Mouse (Mus musculus) A20 (cell line): ENCODE measurements at regions not wholly inside any gene's neighbourhood (a gene's known extent, or its start where the extent isn't known, plus 50 kb on each side); places are given as distances from the start of the nearest gene placed in this dataset.
"Not testable (repeated sequence)": the region's sequence is repeated elsewhere in the genome, so short reads cannot be mapped to it uniquely, and the experiment has no call there.

Source experiments
- DNase-seq: peaks from one replicate; pipeline ENCODE4 v3.0.0-alpha.2; 2011; ENCODE audit warnings: low read depth, low spot score

DNA sequence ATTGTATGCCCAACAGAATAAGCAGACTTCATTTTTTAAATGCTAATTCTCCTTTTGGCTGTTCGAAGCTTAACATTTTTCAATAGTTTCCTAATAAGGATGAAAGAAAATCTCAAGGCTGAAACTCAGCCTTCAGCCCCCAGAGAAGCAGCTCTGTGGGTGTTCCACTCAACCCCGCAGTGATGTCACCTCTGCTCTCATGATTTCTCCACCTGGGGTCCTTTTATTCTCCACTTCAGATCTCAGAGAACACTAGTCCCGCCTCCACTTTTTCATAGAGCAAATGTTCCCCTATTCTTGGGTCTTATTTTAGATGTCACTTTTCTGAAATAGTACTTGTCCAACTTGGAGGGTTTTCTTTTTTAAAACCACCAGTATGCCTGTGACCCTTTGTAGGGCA is 567.3 kb downstream of the Cntn3 start:
- DNase-seq: no peak

DNA sequence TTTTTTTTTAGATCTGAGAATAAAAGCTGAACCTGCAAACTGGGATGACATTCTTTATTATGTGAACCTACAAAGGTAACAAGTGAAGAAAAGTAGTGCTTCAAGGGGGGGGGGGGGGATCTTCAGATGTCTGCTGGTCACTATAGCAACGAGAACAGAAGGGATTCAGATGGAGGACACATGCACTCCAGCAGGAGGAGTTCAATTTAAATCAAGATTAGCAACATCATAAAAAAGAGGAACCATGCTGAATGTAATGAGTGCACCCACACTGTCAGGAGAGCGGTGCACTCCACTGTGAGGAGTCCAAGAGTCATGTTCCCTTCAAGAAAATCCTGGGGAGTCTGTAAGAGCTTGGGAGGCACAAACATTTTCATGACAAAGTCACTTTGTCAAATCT is 574.7 kb downstream of the Cntn3 start:
- DNase-seq: no peak

DNA sequence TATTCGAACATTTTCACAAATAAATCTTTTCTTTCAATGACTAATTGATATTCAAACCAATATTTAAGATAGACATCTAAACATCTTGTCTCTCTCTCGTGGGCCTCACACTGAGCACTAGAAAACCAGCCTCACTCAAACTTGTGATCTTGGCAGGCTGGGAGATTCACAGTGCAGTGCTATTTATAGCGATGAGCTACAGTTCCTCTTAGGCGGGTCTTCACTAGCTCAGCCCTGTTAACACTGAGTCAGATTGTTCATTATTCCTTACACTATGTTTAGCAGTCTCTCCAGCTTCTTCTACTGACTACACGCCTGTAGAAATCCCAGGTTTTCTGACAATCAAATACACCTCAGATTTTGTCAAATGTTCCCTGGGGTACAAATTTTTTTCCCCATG is 575.3 kb downstream of the Cntn3 start:
- DNase-seq: no peak

- no peak for DNase-seq
These were observed 580.1 kb downstream of the Cntn3 start for GRCm38 (mm10) chr6:101992815-101993214.

- DNase-seq: no peak
These were observed 591.2 kb downstream of the Cntn3 start for GRCm38 (mm10) chr6:101981656-101982055.

- no peak for DNase-seq
These were observed 593.7 kb downstream of the Cntn3 start for GRCm38 (mm10) chr6:101979213-101979612.

- no peak for DNase-seq
These were observed 587.2 kb upstream of the Pdzrn3 start for GRCm38 (mm10) chr6:101964941-101965340.

GRCm38 (mm10) chr6:101961476-101961875 is 583.8 kb upstream of the Pdzrn3 start:
- DNase-seq: not testable (repeated sequence)

DNA sequence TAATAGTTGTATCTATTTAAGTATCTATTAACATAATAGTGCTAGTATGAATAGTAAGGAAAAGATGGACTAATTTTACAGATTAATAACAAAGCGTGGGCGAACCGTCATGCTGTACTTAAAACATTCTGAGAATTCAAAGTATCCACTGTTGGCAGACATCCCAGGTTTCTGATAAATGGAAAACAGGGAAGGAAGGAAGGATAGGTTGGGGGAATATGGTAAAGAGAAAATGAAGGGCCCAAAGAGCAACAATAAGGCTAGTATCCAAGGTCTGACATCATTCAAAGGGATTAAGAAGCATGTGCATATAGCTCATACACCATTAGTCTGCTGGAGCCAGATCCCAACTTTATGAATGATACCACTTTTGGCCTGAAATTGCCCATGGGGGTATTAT is 572.0 kb upstream of the Pdzrn3 start:
- no peak for DNase-seq

GRCm38 (mm10) chr6:101948950-101949349 is 571.3 kb upstream of the Pdzrn3 start:
- DNase-seq: no peak

GRCm38 (mm10) chr6:101940266-101940866 is 562.7 kb upstream of the Pdzrn3 start:
- no peak for DNase-seq

DNA sequence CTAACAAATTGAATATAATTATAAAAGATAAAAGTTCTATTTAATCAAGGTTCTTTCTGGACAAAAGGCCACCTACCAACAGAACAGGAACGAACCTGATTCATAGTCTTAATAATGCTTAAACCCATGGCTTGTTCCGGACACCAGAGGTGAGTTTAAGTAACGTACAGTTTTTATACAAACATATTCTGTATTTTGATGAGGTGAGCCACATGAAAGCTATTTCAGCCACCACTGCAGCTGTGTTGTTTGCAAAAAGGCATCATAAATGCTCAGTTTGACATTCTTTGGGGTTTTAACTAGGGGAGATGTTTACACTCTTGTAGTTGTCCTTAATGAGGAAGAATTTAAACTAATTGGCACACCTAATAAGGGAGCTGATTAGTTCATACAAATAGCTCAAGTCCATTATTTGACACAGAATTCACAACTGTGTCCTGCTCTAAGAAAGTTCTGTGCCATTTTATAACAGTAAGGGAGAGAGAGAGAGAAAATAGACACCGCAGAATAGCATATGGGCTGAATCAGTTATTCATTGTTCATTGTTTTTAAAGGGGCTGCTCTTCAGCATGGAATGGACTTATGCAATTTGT is 560.8 kb upstream of the Pdzrn3 start:
- DNase-seq: no peak

GRCm38 (mm10) chr6:101937467-101938392 is 560.0 kb upstream of the Pdzrn3 start:
- no peak for DNase-seq

GRCm38 (mm10) chr6:101931768-101932167 is 554.1 kb upstream of the Pdzrn3 start:
- DNase-seq: no peak

GRCm38 (mm10) chr6:101921686-101922085 is 544.0 kb upstream of the Pdzrn3 start:
- DNase-seq: no peak

DNA sequence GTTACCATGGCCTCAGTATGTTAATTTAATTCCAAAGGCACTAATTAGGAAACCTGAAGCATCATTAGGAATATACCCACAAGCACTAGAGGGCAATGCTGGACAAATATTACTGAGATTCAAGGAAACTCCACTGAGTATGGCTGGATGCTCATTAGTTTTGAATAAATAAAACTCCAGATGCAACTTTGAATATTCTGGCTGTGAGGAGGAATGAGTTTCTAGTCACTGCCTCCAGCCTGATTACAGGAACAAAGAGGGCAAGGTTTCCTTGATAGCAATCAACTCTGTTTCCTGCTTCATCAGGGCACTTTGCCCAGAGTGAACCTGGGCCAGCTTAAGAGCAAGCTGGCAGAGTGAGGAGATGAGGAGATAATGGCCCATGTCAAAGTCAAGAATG is 543.5 kb upstream of the Pdzrn3 start:
- DNase-seq: no peak

- DNase-seq: no peak
These were observed 541.2 kb upstream of the Pdzrn3 start for GRCm38 (mm10) chr6:101918914-101919313.

DNA sequence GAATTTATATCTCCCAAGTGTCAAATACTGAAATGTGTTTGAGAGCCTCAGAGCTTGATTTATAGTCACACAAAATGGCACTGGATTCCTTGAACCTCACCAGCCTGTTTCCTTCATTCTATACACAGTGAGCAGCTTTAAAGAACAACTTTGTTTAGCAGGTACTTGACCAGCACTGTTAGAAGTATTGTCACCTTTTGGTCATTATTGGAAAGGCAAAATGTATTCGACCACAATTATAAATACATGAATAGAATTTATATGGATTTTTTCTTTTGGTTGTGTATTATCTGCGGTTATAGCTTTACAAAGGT is 527.3 kb upstream of the Pdzrn3 start:
- DNase-seq: no peak

DNA sequence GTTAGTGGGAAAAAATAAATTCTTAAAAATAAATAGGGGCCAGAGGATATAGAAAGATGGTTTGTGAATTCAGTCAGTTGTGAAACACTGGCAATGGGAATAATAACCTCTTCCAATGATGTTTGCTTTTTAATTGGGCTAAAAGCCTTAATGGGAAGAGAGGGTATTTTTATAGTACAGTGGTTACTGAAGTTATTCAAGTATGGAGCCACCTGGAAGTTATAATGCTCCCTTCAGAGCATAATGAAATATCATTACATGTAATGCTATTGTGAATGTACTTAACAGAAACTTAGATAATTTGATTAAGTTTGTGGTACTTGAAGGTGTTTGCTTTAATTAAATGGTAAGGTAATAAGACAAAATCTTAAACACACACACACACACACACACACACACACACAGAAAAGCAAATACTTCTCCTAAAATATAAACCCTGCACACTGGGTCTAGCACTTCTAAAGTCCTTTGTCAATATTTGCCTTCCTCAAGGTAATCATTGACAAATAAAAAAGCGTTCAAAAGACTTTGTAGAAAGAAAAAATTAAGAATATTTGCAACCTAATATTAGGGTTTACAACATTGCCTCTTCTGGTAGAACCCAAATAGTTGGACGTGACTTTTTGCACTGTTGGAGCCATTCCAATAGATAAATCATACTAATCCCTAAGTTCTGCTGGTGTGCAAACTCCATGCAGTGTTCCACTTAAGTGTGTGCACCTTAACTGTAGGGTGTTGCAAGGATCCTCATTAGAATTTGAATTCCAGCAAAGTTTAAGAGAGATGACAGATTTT is 526.7 kb upstream of the Pdzrn3 start:
- DNase-seq: no peak

- DNase-seq: no peak
These were observed 524.6 kb upstream of the Pdzrn3 start for GRCm38 (mm10) chr6:101902276-101902675.

DNA sequence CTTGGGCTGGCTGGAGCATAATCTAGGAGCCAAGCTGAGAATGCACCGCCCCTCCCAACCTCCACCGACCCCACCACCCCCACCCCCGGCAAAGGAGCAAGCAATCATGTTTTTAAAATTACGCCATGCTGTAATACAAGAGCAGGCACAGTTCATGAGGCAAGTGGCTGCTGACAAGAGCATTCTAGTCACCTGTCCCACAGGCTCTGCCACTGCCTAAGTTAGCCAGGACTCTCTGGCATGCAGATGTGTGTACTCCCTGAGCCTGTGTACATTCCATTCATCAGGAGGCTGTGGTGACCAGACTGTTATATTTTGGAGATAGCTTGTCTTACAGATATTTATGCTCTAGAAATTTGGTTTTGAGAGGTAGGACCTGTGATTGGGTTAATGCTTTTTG is 520.8 kb upstream of the Pdzrn3 start:
- DNase-seq: no peak

DNA sequence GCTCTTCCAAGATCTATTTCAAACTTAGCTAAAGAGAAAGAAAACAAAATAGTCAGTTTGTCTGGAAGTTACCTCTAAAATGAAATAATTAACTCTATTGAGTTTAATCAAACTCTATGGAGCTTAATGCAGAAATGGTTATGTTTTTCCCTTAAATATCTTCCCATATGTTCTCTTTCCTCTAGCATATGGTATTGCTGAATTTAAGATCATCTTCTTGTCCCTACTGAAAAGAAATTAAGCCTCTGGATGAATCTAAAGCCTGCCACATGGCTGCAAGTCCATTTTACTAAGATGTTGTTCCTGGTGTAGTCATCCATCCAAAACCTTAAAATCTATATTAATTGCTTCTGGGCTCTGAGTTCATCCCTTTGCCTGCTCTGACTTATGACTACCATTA is 513.0 kb upstream of the Pdzrn3 start:
- DNase-seq: no peak
